Mouse (Mus musculus) left cerebral cortex, postnatal 4 days (tissue): ENCODE data around the gene Tmem131l. TPM values are rescaled to one million over a fixed set of nuclear protein-coding genes. Genes with fewer than 3 reads are reported as not detected.
A peak's percentile ranks its signal among the peaks of the same experiment; 100 is the strongest.

ENCODE experiments used
- DNase-seq: peaks from one replicate; pipeline ENCODE4 v3.0.0-alpha.2; 2022
- intact Hi-C: fragments of 180-260 bp; cut with DNase I; formaldehyde crosslinking; loops from one replicate; pipeline ENCODE4 v1.15.1; 2025
- total RNA-seq, 2 experiments: library from RNA; stranded (reverse); gene quantifications; 2 replicates each; pipeline ENCODE4 v1.2.3; 2021

Gene Tmem131l
- total RNA-seq, 2 experiments from 2014 or later = 91.8 to 110 TPM

- no peak for DNase-seq
- intact Hi-C loops = no loop called here
These were observed 55.6 kb downstream of the Tmem131l start for GRCm38 (mm10) chr3:83984379-83984778.

GRCm38 (mm10) chr3:83982821-83983220 is 57.2 kb downstream of the Tmem131l start:
- DNase-seq = no peak
- intact Hi-C loops = no loop called here

- intact Hi-C loops = no loop called here
- peak; percentile 40 for DNase-seq
These were observed 59.6 kb downstream of the Tmem131l start for GRCm38 (mm10) chr3:83980231-83980872.

- DNase-seq = no peak
- intact Hi-C loops = no loop called here
These were observed 61.2 kb downstream of the Tmem131l start for GRCm38 (mm10) chr3:83978497-83979410.

GRCm38 (mm10) chr3:83977817-83978216 is 62.2 kb downstream of the Tmem131l start:
- intact Hi-C loops = no loop called here
- no peak for DNase-seq

GRCm38 (mm10) chr3:83976161-83976560 is 63.8 kb downstream of the Tmem131l start:
- intact Hi-C loops = no loop called here

GRCm38 (mm10) chr3:83973339-83973738 is 66.6 kb downstream of the Tmem131l start:
- no peak for DNase-seq
- intact Hi-C loops = no loop called here

More at GRCm38 (mm10) chr3:83976161-83976560, 63.8 kb downstream of the Tmem131l start:
- DNase-seq = no peak

GRCm38 (mm10) chr3:83970629-83971028 is 69.3 kb downstream of the Tmem131l start:
- intact Hi-C loops = no loop called here
- DNase-seq = no peak

GRCm38 (mm10) chr3:83969081-83969480 is 70.9 kb downstream of the Tmem131l start:
- no peak for DNase-seq
- intact Hi-C loops = no loop called here

GRCm38 (mm10) chr3:83967791-83968190 is 72.2 kb downstream of the Tmem131l start:
- no peak for DNase-seq
- intact Hi-C loops = no loop called here

- intact Hi-C loops = no loop called here
- no peak for DNase-seq
These were observed 74.6 kb downstream of the Tmem131l start for GRCm38 (mm10) chr3:83965333-83965732.

- DNase-seq = no peak
- intact Hi-C loops = no loop called here
These were observed 76.3 kb downstream of the Tmem131l start for GRCm38 (mm10) chr3:83963705-83964104.

- intact Hi-C loops = no loop called here
- no peak for DNase-seq
These were observed 77.4 kb downstream of the Tmem131l start for GRCm38 (mm10) chr3:83962571-83962970.

- no peak for DNase-seq
- intact Hi-C loops = no loop called here
These were observed 77.9 kb downstream of the Tmem131l start for GRCm38 (mm10) chr3:83962076-83962475.

GRCm38 (mm10) chr3:83958951-83959681 is 80.9 kb downstream of the Tmem131l start:
- DNase-seq = no peak
- intact Hi-C loops = no loop called here

GRCm38 (mm10) chr3:83953879-83954278 is 86.1 kb downstream of the Tmem131l start:
- DNase-seq = no peak
- intact Hi-C loops = no loop called here

GRCm38 (mm10) chr3:83948801-83949200 is 91.2 kb downstream of the Tmem131l start:
- intact Hi-C loops = loop anchor here (5.0 kb wide), 1 partner anchor 364 kb away; no protein-coding TSS in a partner anchor
- no peak for DNase-seq

- DNase-seq = no peak
- intact Hi-C loops = loop anchor here (5.0 kb wide), 1 partner anchor 365 kb away; no protein-coding TSS in a partner anchor
These were observed 92.3 kb downstream of the Tmem131l start for GRCm38 (mm10) chr3:83947476-83948245.

- DNase-seq = no peak
- intact Hi-C loops = loop anchor here (5.0 kb wide), 1 partner anchor 365 kb away; no protein-coding TSS in a partner anchor
These were observed 93.1 kb downstream of the Tmem131l start for GRCm38 (mm10) chr3:83946848-83947247.

GRCm38 (mm10) chr3:83943691-83944090 is 96.3 kb downstream of the Tmem131l start:
- no peak for DNase-seq
- intact Hi-C loops = loop anchor here (5.0 kb wide), 2 partner anchors 94 to 214 kb away; partner anchors contain the start of gene Mnd1
